Mouse (Mus musculus): ENCODE results near the gene Gcnt1.

Gene Gcnt1

GRCm38 (mm10) chr19:17372701-17373100, at the start of gene Gcnt1:
TSS of gene Gcnt1 (minus strand) at chr19:17372844.
- DNase-seq, result no peak

GRCm38 (mm10) chr19:17417855-17418254, 45.2 kb upstream of the Gcnt1 start:
- DNase-seq, result no peak

GRCm38 (mm10) chr19:17412915-17413459, 40.3 kb upstream of the Gcnt1 start:
- DNase-seq, result no peak

GRCm38 (mm10) chr19:17410465-17411065, 37.9 kb upstream of the Gcnt1 start:
- no peak for DNase-seq

- DNase-seq, result no peak
Measured at GRCm38 (mm10) chr19:17409351-17409750, 36.7 kb upstream of the Gcnt1 start.

- no peak for DNase-seq
Measured at GRCm38 (mm10) chr19:17408591-17408990, 35.9 kb upstream of the Gcnt1 start.

- no peak for DNase-seq
Measured at GRCm38 (mm10) chr19:17406823-17407222, 34.2 kb upstream of the Gcnt1 start.

GRCm38 (mm10) chr19:17403175-17403574, 30.5 kb upstream of the Gcnt1 start:
- DNase-seq, result no peak

GRCm38 (mm10) chr19:17400571-17400970, 27.9 kb upstream of the Gcnt1 start:
- DNase-seq, result peak in 1 of 2 experiments; percentile 42

- DNase-seq, result no peak
Measured at GRCm38 (mm10) chr19:17399965-17400364, 27.3 kb upstream of the Gcnt1 start.

- no peak for DNase-seq
Measured at GRCm38 (mm10) chr19:17397922-17398321, 25.3 kb upstream of the Gcnt1 start.

- peak in 1 of 2 experiments; percentile 56 for DNase-seq
Measured at GRCm38 (mm10) chr19:17396802-17397201, 24.2 kb upstream of the Gcnt1 start.

- DNase-seq, result peak; percentile 92 to 95
Measured at GRCm38 (mm10) chr19:17393841-17394591, 21.4 kb upstream of the Gcnt1 start, which contains the start of gene Rfk. TSS of gene Rfk (plus strand) at chr19:17394043.

GRCm38 (mm10) chr19:17392866-17393265, 20.2 kb upstream of the Gcnt1 start:
- DNase-seq, result no peak

GRCm38 (mm10) chr19:17388404-17388803, 15.8 kb upstream of the Gcnt1 start:
- no peak for DNase-seq

- no peak for DNase-seq
Measured at GRCm38 (mm10) chr19:17386424-17386823, 13.8 kb upstream of the Gcnt1 start.

GRCm38 (mm10) chr19:17385426-17385825, 12.8 kb upstream of the Gcnt1 start:
- no peak for DNase-seq

GRCm38 (mm10) chr19:17385022-17385421, 12.4 kb upstream of the Gcnt1 start:
- DNase-seq, result no peak

- no peak for DNase-seq
Measured at GRCm38 (mm10) chr19:17382807-17383397, 10.3 kb upstream of the Gcnt1 start.

- peak in 1 of 2 experiments; percentile 19 for DNase-seq
Measured at GRCm38 (mm10) chr19:17380549-17380948, 7.9 kb upstream of the Gcnt1 start.

- DNase-seq, result no peak
Measured at GRCm38 (mm10) chr19:17378845-17379244, 6.2 kb upstream of the Gcnt1 start.

GRCm38 (mm10) chr19:17369581-17369980, 3.1 kb downstream of the Gcnt1 start:
- no peak for DNase-seq

- DNase-seq, result no peak
Measured at GRCm38 (mm10) chr19:17368557-17368956, 4.1 kb downstream of the Gcnt1 start.
